Mouse (Mus musculus): ENCODE results near the gene Tmcc2. TPM values are rescaled to one million over a fixed set of nuclear protein-coding genes. Genes with fewer than 3 reads are reported as not detected.

The Tmcc2 gene
- total and polyA plus RNA-seq, 3 experiments, result 0.14 to 0.34 TPM; not detected in 1

- in situ Hi-C loops (cut with MboI; ENCODE audit: low pct_ligation_motif_present, low pct_unique_long_range_greater_than_20kb, low sequenced_read_pairs), result no loop called here
Observed at GRCm38 (mm10) chr1:132330397-132330796, 60.7 kb downstream of the Tmcc2 start.

GRCm38 (mm10) chr1:132329656-132330055, 61.4 kb downstream of the Tmcc2 start:
- H3K4me1 ChIP-seq (ENCODE audit: control insufficient read depth in 1 of 2, insufficient read depth in 2 of 2), result no peaks in the 10 kb centered on the region; a peak in 1 of 4 replicates
- H3K4me3 ChIP-seq (replicated peaks in 1 of 3; ENCODE audit: low read depth in 2 of 3, low read length in 2 of 3, poor library complexity in 1 of 3), result no peak overlapping the region
- no peak overlapping the region for H3K27ac ChIP-seq (ENCODE audit: insufficient read depth, low read depth)
- TF ChIP-seq CTCF (conservative IDR thresholded peaks at IDR 0.05 in 1 of 2, IDR thresholded peaks at IDR 0.05 in 1 of 2; ENCODE audit: low read depth in 2 of 2, low read length in 2 of 2) (no peak), CHD2 (IDR thresholded peaks at IDR 0.05; ENCODE audit: low read length) (no peak), PAX5 (IDR thresholded peaks at IDR 0.05; ENCODE audit: low read length) (no peak), CHD1 (IDR thresholded peaks at IDR 0.05; ENCODE audit: low read depth, low read length) (no peak), JUN (IDR thresholded peaks at IDR 0.05; ENCODE audit: insufficient read depth, low read depth, low read length) (no peak), RAD21 (IDR thresholded peaks at IDR 0.05; ENCODE audit: low read depth, low read length) (no peak), EP300 (IDR thresholded peaks at IDR 0.05; ENCODE audit: low read length) (no peak), UBTF (IDR thresholded peaks at IDR 0.05; ENCODE audit: low read depth, low read length) (no peak), E2F4 (IDR thresholded peaks at IDR 0.05; ENCODE audit: insufficient replicate concordance, low read depth, low read length) (no peak), MEF2A (IDR thresholded peaks at IDR 0.05; ENCODE audit: borderline replicate concordance, low read depth, low read length) (no peak)
- H3K9ac ChIP-seq (ENCODE audit: insufficient read depth, low read depth), result no peak overlapping the region
- H3K4me2 ChIP-seq (ENCODE audit: insufficient read depth, low read depth, poor library complexity, severe bottlenecking), result no peak overlapping the region
- in situ Hi-C loops (cut with MboI; ENCODE audit: low pct_ligation_motif_present, low pct_unique_long_range_greater_than_20kb, low sequenced_read_pairs), result no loop called here
- H3K36me3 ChIP-seq (replicated peaks in 1 of 2; ENCODE audit: control insufficient read depth in 1 of 2, insufficient read depth in 1 of 2, low read length in 1 of 2), result no peaks in the 10 kb centered on the region
- H3K79me2 ChIP-seq (replicated peaks; ENCODE audit: control insufficient read depth, extremely low read depth, insufficient read depth, poor library complexity, severe bottlenecking), result no peaks in the 10 kb centered on the region
- no peaks in the 10 kb centered on the region for H3K9me3 ChIP-seq (replicated peaks; ENCODE audit: low read length)
- H3K27me3 ChIP-seq (replicated peaks), result peaks cover 5% of the 10 kb centered on the region
- DNase-seq (ENCODE audit: extremely low read depth), result no peak
- dilution Hi-C loops (cut with MboI; ENCODE audit: extremely low pct_ligation_motif_present, extremely low pct_unique_long_range_greater_than_20kb, low sequenced_read_pairs), result no loop called here

More at GRCm38 (mm10) chr1:132330397-132330796, 60.7 kb downstream of the Tmcc2 start:
- H3K4me1 ChIP-seq (ENCODE audit: control insufficient read depth in 1 of 2, insufficient read depth in 2 of 2), result peaks cover 0 to 2% of the 10 kb centered on the region in 2 experiments; a peak in 2 of 4 replicates
- H3K9ac ChIP-seq (ENCODE audit: insufficient read depth, low read depth), result no peak overlapping the region
- H3K36me3 ChIP-seq (replicated peaks in 1 of 2; ENCODE audit: control insufficient read depth in 1 of 2, insufficient read depth in 1 of 2, low read length in 1 of 2), result no peaks in the 10 kb centered on the region
- H3K9me3 ChIP-seq (replicated peaks; ENCODE audit: low read length), result no peaks in the 10 kb centered on the region
- TF ChIP-seq ZMIZ1 (IDR thresholded peaks at IDR 0.05; ENCODE audit: low read depth, low read length) (no peak), TCF12 (IDR thresholded peaks at IDR 0.05; ENCODE audit: low read depth, low read length) (no peak)
- no peaks in the 10 kb centered on the region for H3K79me2 ChIP-seq (replicated peaks; ENCODE audit: control insufficient read depth, extremely low read depth, insufficient read depth, poor library complexity, severe bottlenecking)
- no peak overlapping the region for H3K27ac ChIP-seq (ENCODE audit: insufficient read depth, low read depth)
- H3K27me3 ChIP-seq (replicated peaks), result peaks cover 4% of the 10 kb centered on the region
- DNase-seq (ENCODE audit: extremely low read depth), result no peak
- H3K4me3 ChIP-seq (replicated peaks in 1 of 3; ENCODE audit: low read depth in 2 of 3, low read length in 2 of 3, poor library complexity in 1 of 3), result no peak overlapping the region
- H3K4me2 ChIP-seq (ENCODE audit: insufficient read depth, low read depth, poor library complexity, severe bottlenecking), result no peak overlapping the region
- dilution Hi-C loops (cut with MboI; ENCODE audit: extremely low pct_ligation_motif_present, extremely low pct_unique_long_range_greater_than_20kb, low sequenced_read_pairs), result no loop called here

GRCm38 (mm10) chr1:132328565-132328964, 62.5 kb downstream of the Tmcc2 start:
- dilution Hi-C loops (cut with MboI; ENCODE audit: extremely low pct_ligation_motif_present, extremely low pct_unique_long_range_greater_than_20kb, low sequenced_read_pairs) (no loop called here), in situ Hi-C loops (cut with MboI; ENCODE audit: low pct_ligation_motif_present, low pct_unique_long_range_greater_than_20kb, low sequenced_read_pairs) (no loop called here)
- DNase-seq (ENCODE audit: extremely low read depth), result no peak
- Histone ChIP-seq H3K9ac (ENCODE audit: insufficient read depth, low read depth) (no peak overlapping the region), H3K79me2 (replicated peaks; ENCODE audit: control insufficient read depth, extremely low read depth, insufficient read depth, poor library complexity, severe bottlenecking) (no peaks in the 10 kb centered on the region), H3K9me3 (replicated peaks; ENCODE audit: low read length) (no peaks in the 10 kb centered on the region), H3K4me1 (ENCODE audit: control insufficient read depth in 1 of 2, insufficient read depth in 2 of 2) (no peaks in the 10 kb centered on the region; a peak in 1 of 4 replicates), H3K27ac (ENCODE audit: insufficient read depth, low read depth) (no peak overlapping the region), H3K4me2 (ENCODE audit: insufficient read depth, low read depth, poor library complexity, severe bottlenecking) (no peak overlapping the region), H3K4me3 (replicated peaks in 1 of 3; ENCODE audit: low read depth in 2 of 3, low read length in 2 of 3, poor library complexity in 1 of 3) (no peak overlapping the region), H3K27me3 (replicated peaks) (peaks cover 5% of the 10 kb centered on the region), H3K36me3 (replicated peaks in 1 of 2; ENCODE audit: control insufficient read depth in 1 of 2, insufficient read depth in 1 of 2, low read length in 1 of 2) (no peaks in the 10 kb centered on the region)
- TF ChIP-seq SIN3A (IDR thresholded peaks at IDR 0.05; ENCODE audit: low read length), result no peak
- no peak for TF ChIP-seq KAT2A (IDR thresholded peaks at IDR 0.05; ENCODE audit: insufficient replicate concordance, low read length)
- TF ChIP-seq USF1 (IDR thresholded peaks at IDR 0.05; ENCODE audit: low read depth, low read length), result no peak
- TF ChIP-seq RAD21 (IDR thresholded peaks at IDR 0.05; ENCODE audit: low read depth, low read length), result no peak

All from CH12.LX (cell line).